Mouse (Mus musculus) testis, postnatal 10 days (tissue): ENCODE data around the gene Cdc5l.

Experiments
- DNase-seq: peaks from one replicate; pipeline ENCODE4 v3.0.0; 2021; ENCODE audit warnings: low spot score

The Cdc5l gene

GRCm38 (mm10) chr17:45364871-45365270 is 68.7 kb downstream of the Cdc5l start:
- no peak for DNase-seq

- DNase-seq = no peak
These were observed 72.6 kb downstream of the Cdc5l start for GRCm38 (mm10) chr17:45360950-45361349.

- no peak for DNase-seq
These were observed 74.1 kb downstream of the Cdc5l start for GRCm38 (mm10) chr17:45359443-45359842.

- no peak for DNase-seq
These were observed 77.1 kb downstream of the Cdc5l start for GRCm38 (mm10) chr17:45356431-45356830.

GRCm38 (mm10) chr17:45347951-45348350 is 85.6 kb downstream of the Cdc5l start:
- no peak for DNase-seq
